Mouse (Mus musculus): Measurements from ENCODE around the gene Rassf1.
A peak's percentile ranks its signal among the peaks of the same experiment; 100 is the strongest.

Rassf1 gene

GRCm38 (mm10) chr9:107579023-107579900 is 27.9 kb downstream of the Rassf1 start:
- DNase-seq (ENCODE audit: inconsistent age in 2 of 2, low spot score in 1 of 2), result peak; percentile 54 to 78

- peak; percentile 94 to 97 for DNase-seq (ENCODE audit: inconsistent age in 2 of 2, low spot score in 1 of 2)
These were observed 29.4 kb downstream of the Rassf1 start, which contains the start of gene Hyal3 for GRCm38 (mm10) chr9:107580501-107581317. Gene Hyal3 (plus strand): TSS chr9:107580818.

GRCm38 (mm10) chr9:107581584-107581983 is 30.2 kb downstream of the Rassf1 start:
- no peak for DNase-seq (ENCODE audit: inconsistent age in 2 of 2, low spot score in 1 of 2)

GRCm38 (mm10) chr9:107582509-107583062 is 31.2 kb downstream of the Rassf1 start:
- DNase-seq (ENCODE audit: inconsistent age in 2 of 2, low spot score in 1 of 2), result peak in 1 of 2 experiments; percentile 69

- peak in 1 of 2 experiments; percentile 54 for DNase-seq (ENCODE audit: inconsistent age in 2 of 2, low spot score in 1 of 2)
These were observed 31.8 kb downstream of the Rassf1 start for GRCm38 (mm10) chr9:107583174-107583573.

- DNase-seq (ENCODE audit: inconsistent age in 2 of 2, low spot score in 1 of 2), result no peak
These were observed 35.1 kb downstream of the Rassf1 start for GRCm38 (mm10) chr9:107586504-107586903.

- peak; percentile 97 to 98 for DNase-seq (ENCODE audit: inconsistent age in 2 of 2, low spot score in 1 of 2)
These were observed 35.8 kb downstream of the Rassf1 start, which contains the start of gene Ifrd2 for GRCm38 (mm10) chr9:107586974-107587832. Gene Ifrd2 (plus strand): TSS chr9:107587642.

GRCm38 (mm10) chr9:107587833-107588639 is 36.7 kb downstream of the Rassf1 start:
- DNase-seq (ENCODE audit: inconsistent age in 2 of 2, low spot score in 1 of 2), result no peak

GRCm38 (mm10) chr9:107590058-107590772 is 38.9 kb downstream of the Rassf1 start:
- peak in 1 of 2 experiments; percentile 56 for DNase-seq (ENCODE audit: inconsistent age in 2 of 2, low spot score in 1 of 2)

- DNase-seq (ENCODE audit: inconsistent age in 2 of 2, low spot score in 1 of 2), result no peak
These were observed 39.4 kb downstream of the Rassf1 start for GRCm38 (mm10) chr9:107590773-107591060.

GRCm38 (mm10) chr9:107593101-107593976 is 42.0 kb downstream of the Rassf1 start:
- DNase-seq (ENCODE audit: inconsistent age in 2 of 2, low spot score in 1 of 2), result no peak

- DNase-seq (ENCODE audit: inconsistent age in 2 of 2, low spot score in 1 of 2), result no peak
These were observed 43.1 kb downstream of the Rassf1 start for GRCm38 (mm10) chr9:107594281-107595062.

- peak in 1 of 2 experiments; percentile 60 for DNase-seq (ENCODE audit: inconsistent age in 2 of 2, low spot score in 1 of 2)
These were observed 45.5 kb downstream of the Rassf1 start for GRCm38 (mm10) chr9:107596619-107597569.

GRCm38 (mm10) chr9:107598385-107598784 is 47.0 kb downstream of the Rassf1 start:
- DNase-seq (ENCODE audit: inconsistent age in 2 of 2, low spot score in 1 of 2), result no peak

GRCm38 (mm10) chr9:107599433-107599832 is 48.1 kb downstream of the Rassf1 start:
- DNase-seq (ENCODE audit: inconsistent age in 2 of 2, low spot score in 1 of 2), result no peak

GRCm38 (mm10) chr9:107599842-107600241 is 48.5 kb downstream of the Rassf1 start:
- no peak for DNase-seq (ENCODE audit: inconsistent age in 2 of 2, low spot score in 1 of 2)
